Mouse (Mus musculus) gastrocnemius, postnatal 14 days (tissue): ENCODE measurements around the gene Pstpip1. TPM values are rescaled to one million over a fixed set of nuclear protein-coding genes. Genes with fewer than 3 reads are reported as not detected.

Experiments used
- DNase-seq: peaks from one replicate; pipeline ENCODE4 v3.0.0; 2021; ENCODE audit warnings: mixed read lengths
- intact Hi-C: fragments of 180-260 bp; cut with DNase I; formaldehyde crosslinking; loops from one replicate; pipeline ENCODE4 v1.15.1; 2025; ENCODE audit warnings: low total_unique reads
- total RNA-seq, 2 experiments: library from RNA; stranded (reverse); gene quantifications; 2 replicates each; pipeline ENCODE4 v1.2.3; 2021

Pstpip1 gene
- total RNA-seq, 2 experiments from 2014 or later = 1.3 to 1.8 TPM

DNA sequence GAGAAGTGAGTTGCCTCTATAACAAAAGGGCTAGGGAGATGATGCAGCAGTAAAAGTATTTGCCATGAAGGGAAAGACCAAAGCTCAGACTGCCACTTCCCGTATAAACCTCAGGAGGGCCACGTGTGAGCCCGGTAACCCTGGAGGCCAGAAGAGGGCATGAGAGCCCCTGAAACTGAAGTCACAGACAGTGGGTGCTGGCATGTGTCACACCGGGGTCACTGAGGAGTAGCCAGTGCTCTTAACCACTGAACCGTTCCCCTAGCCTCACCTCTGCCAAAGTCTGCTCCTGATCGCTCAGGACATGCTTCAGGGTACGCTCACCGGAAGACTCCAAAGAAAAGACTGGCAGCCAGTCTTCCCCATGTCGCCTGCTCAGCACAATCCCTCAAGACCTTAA is 52.0 kb downstream of the Pstpip1 start:
- intact Hi-C loops = no loop called here
- DNase-seq = no peak

DNA sequence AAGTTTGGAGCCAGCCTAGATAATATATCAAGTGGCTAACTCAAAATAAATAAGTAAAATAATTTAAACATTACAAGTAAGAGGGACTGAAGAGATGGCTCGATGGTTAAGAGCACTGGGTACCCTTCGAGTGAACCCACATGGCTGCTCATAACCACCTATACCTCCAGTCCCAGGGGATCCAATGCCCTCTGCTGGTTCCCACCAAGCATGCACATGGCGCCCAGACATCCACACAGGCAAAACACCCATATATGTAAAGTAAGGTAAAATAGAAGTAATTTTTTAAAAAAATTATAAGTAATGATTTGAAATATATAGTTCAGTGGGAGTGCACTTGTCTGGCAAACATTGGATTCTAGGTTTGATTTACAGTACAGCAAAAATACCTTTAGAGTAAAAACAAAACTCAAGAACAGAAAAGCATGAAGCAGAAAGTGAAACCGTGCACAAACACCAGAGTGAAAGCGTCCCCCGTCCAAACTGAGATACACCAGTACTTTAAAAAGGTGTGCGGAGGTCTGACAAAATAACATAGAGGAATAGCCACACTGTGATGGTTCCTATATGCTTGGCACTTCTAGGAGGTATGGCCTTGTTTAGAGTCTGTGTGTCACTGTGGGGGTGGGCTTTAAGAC is 54.7 kb downstream of the Pstpip1 start:
- DNase-seq = no peak
- intact Hi-C loops = no loop called here

DNA sequence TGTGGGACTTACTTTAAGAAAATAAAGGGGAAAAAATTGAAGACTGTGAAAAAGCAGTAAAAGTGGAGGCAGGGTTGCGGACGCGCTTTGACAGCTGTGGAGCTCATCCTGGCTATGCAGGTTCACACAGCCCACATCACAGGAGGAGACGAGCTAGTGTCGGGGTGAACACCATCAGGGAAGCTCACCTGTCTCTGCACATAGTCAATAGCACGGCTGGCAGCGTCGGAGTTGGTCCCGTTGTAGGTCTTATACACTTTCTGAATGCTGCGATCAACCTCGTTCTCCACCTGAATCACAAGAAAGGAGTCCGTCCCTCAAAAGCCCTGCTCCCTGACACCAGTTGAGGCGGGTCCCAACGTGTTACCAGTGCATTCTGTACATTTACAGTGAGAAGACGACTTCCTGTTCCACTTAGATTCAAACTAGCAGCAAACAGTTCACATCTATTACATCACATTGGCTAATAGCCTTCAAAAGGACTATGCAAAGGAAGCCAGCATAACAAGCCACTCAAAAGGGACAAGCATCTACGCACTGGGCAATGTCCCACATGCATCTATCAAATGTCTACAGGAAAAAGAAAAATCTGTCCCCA is 56.7 kb downstream of the Pstpip1 start:
- no peak for DNase-seq
- intact Hi-C loops = no loop called here

DNA sequence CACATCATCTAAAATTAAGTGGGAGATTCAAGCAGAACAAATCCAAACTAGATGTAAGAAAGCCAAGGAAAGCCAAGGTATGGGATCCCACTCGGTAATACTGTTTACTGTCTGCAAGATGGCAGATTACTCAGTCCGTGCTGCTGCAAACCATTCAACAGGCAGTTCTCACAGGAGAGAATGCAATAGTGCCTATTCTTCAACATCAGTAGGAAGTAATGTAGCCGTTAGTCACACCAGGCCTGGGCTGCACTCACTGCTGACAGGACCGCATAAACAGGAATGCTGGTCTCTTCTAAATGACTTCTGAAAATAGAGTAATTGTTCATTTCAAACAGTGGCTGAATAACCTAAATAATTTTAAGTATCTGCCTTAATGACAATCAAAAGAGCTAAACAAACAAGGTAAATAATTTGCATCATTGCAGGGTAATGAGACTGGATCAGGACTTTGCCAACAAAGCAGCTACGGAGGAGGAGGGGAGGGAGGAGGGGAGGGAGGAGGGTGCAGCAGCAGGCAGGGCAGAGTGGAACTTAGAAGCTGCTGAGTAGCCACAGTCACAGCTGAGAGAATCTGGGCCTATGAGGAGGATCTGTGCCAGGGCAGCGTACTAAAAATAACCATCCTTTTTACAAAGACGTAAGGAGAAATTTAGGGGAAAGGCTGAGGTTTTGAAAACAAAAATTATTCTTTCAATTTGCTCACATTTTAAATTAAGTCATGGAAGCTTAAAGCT is 62.2 kb downstream of the Pstpip1 start:
- intact Hi-C loops = no loop called here
- DNase-seq = peak; percentile 51

DNA sequence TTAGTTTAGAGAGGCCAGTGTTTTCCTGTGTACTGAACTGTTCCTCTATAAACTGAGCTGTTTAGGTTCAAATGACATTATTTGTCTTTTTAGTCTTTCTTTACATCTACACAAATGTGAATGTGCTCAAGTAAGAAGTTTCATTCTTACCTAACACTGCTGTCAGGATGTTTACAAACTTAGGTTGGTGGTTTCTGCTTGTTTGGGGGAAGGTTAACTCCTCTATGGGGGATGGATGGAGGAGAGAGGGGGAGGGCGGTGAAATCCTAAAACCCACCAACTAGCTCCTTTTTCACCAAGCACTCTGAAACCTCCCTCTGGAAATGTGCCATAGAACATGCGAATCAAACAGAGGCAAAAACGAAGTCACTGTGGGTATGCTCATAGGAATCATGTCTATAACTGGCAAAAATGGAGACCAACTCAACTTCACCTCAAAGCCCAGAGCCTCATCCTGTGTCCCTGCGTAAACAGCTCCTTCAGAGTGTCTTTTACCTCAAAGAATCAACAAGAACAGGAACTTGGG is 62.8 kb downstream of the Pstpip1 start:
- DNase-seq = no peak
- intact Hi-C loops = no loop called here

DNA sequence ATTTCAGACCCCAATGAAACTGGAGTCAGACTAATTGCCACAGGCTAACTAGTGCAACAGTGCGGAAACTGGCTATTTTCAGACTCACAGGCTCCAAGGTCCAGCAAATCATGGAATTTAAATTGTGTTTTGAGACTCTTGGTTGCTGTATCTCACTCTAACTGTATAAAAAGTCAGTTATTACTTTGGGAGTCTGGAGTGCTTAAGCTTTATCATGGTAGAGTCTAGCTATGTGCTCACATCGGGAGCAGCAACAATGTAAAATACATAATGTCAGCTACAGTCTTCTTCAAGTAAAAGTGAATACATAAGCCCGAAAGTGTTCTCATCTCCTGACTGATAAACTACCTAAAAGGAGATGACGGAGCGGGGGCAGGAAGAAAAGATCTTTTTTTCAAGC is 64.8 kb downstream of the Pstpip1 start:
- intact Hi-C loops = no loop called here
- no peak for DNase-seq

DNA sequence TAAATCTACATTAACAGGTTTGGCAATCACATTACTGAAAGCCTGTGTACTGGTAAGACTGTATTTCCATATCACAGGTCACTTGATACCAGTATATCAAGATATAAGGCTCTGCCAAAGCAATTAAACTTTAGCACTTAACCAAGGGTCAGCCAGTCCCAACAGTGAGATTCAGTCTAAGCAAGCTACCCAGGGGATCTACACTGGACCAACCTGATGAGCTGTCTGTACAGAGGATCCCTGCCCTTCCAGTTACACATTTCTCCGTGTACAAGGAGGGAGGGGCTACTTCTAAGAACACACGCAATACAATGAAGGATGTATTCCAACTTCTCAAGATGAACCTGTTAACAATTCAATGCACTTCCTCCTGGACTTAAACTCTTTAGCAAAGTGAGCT is 68.3 kb downstream of the Pstpip1 start:
- DNase-seq = no peak

DNA sequence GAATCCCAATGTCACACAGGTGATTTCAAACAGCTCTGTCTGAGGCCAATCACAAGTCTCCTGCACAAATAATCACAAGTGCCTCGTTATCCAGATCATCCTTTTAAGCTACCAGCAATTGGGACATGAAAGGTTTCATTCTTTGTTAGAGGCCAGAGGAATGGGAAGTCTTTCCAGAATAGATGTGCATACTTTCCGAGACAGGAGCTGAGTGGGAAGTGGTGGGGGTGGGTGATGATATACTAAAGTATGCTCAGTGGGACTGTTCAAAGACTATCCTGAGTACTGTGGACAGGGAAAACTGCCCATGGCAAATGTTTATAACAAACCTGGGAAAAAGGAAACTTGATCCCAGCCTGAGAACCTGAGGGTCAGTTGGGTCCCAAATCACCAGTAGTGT is 69.7 kb downstream of the Pstpip1 start:
- intact Hi-C loops = no loop called here
- no peak for DNase-seq

More for the DNA sequence above, 68.3 kb downstream of the Pstpip1 start:
- intact Hi-C loops = no loop called here

DNA sequence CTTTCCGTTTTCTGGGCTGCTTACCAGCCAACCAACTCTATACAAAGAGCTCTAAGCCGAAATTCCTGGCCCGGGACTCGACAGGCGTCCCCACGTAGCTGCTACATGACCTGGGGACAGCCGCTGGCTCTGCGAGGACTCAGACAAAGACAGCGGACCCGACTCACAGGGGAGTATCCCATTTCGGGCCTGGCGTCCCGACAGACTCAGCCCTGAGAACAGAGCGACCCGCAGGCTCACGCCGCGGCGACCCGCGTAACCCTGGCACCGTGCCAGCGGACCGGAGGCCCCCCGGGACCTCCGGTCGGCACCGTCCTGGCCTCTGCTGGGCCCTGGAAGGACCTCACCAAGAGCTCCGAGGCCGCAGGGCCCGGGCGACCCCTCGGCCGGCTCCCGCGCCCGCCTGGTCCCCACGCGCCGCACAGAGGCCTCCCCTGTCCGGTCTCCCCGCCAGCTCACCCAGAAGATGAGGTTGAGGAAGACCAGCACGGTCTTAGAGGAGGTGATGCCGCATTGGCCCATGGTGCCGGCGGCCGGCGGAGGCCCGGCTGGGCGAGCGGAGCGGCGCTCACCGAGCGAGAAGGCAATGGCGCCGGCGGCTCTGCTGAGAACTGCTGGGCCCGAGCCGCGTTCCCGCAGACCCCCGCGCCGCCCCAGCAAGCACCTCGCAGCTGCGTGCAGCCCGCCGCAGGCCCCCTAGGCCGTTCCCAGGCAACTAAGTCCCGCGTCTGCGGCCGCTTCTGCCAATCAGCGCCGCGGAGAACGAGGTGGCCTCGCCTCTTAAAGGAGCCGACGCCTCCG is 70.8 kb downstream of the Pstpip1 start:
- intact Hi-C loops = no loop called here
- peak; percentile 91 for DNase-seq

DNA sequence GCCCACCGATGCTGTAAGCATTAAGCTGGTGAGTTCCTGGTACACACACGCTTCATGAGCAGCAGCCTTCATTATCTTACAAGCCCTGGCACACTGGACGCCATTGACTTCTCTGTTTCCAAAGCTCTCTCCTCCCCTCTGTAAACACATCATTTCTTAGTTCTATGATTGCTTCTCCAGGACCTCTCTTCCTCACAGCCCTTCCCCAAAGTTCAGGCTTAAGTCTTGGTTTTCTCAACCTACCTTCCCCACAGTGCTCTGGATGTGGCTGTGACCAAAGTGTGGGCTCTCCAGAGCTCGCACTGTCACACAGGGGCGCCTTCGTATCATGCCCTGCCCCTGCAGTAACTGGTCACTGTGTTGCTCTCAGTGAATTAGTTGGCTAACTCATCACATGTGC is 75.6 kb downstream of the Pstpip1 start, which contains the start of gene Tspan3:
Tspan3 (minus strand) TSS at position 101 of the 400 bp plus-strand sequence.
- intact Hi-C loops = no loop called here

DNA sequence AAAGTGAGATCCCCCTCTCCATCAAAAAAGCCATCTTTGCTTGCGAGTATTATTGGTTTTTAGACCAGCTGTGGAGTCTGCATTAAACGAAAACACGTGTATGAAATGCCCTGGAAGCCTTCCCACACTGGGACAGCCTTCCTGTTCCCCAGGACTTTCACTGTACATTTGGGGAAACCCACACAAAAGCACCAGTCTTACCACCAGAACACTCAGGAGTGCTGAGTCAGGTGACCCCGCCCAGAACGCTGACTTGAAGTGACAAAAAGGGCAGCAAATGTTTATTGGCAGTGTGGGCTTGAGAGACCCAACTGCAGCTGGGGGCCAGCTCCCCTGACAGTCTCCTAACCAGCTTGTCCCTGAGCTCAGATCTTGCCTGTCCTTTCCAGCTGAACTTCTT is 76.4 kb downstream of the Pstpip1 start:
- DNase-seq = no peak
- intact Hi-C loops = no loop called here

More for the DNA sequence above, 75.6 kb downstream of the Pstpip1 start, which contains the start of gene Tspan3:
- no peak for DNase-seq

DNA sequence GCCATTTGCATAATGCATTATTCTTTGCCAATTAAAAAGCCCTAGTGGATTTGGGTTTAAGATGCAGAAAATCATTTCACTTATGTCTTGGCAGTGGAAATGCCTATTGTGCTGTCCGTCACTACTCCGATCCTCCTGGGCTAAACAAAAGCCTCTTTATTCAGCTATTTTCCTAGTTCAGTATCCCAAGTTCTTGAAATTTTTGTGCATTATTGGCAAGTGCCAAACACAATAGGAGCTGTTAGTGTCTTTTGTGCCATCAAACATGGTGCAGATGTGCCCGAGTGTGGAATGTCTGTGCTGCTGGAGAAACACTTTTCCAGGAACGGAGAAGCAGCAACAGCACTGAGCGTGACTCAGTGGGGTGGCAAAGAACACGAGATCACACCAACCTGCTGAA is 77.9 kb downstream of the Pstpip1 start:
- intact Hi-C loops = no loop called here
- DNase-seq = no peak

DNA sequence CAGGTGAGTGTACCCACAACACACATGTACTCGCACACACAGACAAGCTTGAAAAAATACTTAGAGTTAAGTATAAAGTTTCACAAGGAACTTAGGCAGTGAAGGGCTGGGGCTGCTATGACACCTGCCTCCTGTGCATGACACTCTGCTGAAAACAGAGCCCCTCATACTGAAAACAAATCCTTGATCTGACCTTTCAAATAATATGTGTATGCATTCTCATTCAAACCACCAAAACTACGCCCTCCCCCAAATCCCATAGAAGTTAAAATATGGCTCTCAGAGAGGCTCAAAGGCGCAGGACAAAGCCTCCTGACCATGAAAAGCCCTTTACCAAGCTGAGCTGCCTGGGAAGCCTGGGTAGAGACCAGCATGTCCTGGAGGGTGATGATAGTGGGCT is 85.6 kb downstream of the Pstpip1 start:
- intact Hi-C loops = no loop called here
- no peak for DNase-seq

DNA sequence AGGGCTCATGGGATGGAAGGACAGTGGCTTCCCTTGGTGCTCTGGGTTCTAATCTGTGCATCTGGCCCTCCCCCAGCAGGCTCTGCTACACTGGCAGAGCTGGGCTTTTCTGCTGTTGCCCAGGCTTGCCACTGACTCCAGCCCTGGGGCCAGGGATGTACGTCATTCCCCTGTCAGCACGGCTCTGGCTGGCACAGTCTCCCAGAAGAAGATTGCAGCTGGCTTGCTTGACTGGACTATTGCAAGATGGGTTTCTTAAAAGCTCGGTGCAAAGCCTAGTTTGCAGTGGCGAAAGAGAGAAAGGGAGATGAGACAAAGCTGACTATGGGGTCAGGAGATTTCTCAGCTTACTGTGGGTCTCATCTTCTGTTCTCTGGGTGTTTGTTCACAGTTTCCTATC is 87.6 kb downstream of the Pstpip1 start:
- peak; percentile 24 for DNase-seq
- intact Hi-C loops = no loop called here

Other genes with a start within 250 kb of the Pstpip1 start
- 1 to 10 TPM; 6.6 to 6.9 TPM for gene Scaper, start 151.8 kb upstream of the Pstpip1 start, total RNA-seq
- not detected for gene 4930563M21Rik, start 79.4 kb upstream of the Pstpip1 start, total RNA-seq
- gene Rcn2, start 48.1 kb upstream of the Pstpip1 start, total RNA-seq = 10 to 100 TPM; 21.1 to 26.4 TPM
- 100 to 1,000 TPM; 131 to 147 TPM for gene Tspan3, start 75.5 kb downstream of the Pstpip1 start, total RNA-seq